Mouse (Mus musculus) bone marrow macrophage, adult 2 months (primary cell): Measurements from ENCODE around the gene Castor2.

Experiments used
- CTCF ChIP-seq: IDR thresholded peaks from 2 replicates; pipeline ENCODE4 v1.5.1; 2012; ENCODE audit warnings: low read depth, mild to moderate bottlenecking, low read length, moderate library complexity
- POLR2A ChIP-seq: IDR thresholded peaks from 2 replicates; pipeline ENCODE4 v1.6.1; 2012; ENCODE audit warnings: mild to moderate bottlenecking, low read depth, low read length, borderline replicate concordance

DNA sequence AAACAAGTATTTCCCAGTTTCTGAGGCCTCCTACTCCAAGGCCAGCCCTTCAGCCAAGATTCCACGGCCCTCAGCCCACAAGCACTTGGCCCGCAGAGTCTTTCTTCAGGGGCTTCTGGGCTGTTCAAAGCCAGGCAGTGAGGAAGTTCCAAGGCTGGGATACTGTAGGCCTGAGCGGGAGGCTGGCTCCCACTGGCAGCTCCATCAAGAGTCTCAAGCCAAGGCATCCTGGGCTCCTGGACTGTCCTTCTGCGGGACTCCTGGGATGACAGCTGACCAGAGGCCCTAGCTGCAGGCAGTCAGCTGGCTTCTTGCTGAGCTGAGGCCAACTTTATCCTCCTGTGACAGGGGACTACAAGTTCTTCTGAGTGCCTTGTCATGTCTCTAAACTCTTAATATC is 48.6 kb downstream of the Castor2 start:
- TF ChIP-seq CTCF (no peak), POLR2A (no peak)
